Mouse (Mus musculus) right cerebral cortex, postnatal 14 days (tissue): ENCODE data around the gene Armc8.
A peak's percentile ranks its signal among the peaks of the same experiment; 100 is the strongest.

Experiments used
- DNase-seq: peaks from one replicate; pipeline ENCODE4 v3.0.0; 2022

Armc8 gene

DNA sequence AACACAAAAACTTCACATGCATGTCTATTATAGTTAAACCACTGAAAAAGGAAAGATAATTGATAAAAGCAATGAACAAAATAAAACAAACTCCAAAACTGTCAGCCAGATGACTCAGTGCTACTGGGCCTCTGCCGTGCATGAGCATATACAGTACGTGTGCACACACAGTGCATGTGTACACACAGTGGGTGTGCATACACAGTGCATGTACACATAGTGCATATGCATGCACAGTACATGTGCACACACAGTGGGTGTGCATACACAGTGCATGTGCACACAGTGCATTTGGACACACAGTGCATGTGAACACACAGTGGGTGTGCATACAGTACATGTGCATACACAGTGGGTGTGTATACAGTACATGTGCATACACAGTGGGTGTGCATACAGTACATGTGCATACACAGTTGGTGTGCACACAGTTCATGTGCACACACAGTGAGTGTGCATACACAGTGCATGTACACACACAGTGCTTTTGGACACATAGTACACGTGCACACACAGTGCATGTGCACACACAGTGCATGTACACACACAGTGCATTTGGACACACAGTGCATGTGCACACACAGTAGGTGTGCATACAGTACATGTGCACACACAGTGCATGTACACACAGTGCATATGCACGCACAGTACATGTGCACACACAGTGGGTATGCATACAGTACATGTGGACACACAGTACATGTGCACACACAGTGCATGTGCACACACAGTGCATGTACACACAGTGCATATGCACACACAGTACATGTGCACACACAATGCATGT is 126.9 kb downstream of the Armc8 start:
- no peak for DNase-seq

DNA sequence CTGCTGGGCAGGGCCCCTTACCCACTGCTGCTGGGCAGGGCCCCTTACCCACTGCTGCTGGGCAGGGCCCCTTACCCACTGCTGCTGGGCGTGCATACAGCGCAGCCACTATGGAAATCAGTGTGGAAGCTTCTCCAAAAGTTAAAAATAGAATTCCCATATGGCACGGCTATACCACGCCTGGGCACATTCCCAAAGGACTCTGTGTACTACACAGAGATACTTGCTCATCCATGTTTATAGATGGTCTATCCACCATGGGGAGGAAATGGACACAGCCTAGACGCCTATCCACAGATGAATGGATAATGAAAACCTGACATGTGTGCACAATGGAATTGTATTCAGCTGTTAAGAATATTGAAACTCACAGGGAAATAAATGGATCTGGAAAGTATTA is 127.8 kb downstream of the Armc8 start:
- DNase-seq, result peak; percentile 65

DNA sequence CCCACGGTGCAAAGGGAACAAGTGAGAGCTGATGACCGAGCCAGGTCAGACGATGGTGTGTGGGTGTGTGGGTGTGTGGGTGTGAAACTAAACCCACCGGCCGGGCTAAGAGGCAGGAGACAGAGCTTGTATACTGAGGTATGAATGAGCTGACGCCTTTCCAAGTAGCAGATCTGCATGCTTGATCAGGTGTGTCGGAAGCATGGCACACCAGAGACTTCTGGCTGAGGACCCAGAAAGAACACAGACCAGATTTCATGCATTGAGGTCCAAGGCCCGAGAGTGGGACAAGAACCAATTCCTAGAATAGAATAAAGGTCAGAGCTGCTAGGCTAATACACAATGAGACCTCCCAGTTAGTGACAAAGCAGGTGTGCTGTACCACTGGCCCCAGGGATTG is 129.6 kb downstream of the Armc8 start:
- no peak for DNase-seq

DNA sequence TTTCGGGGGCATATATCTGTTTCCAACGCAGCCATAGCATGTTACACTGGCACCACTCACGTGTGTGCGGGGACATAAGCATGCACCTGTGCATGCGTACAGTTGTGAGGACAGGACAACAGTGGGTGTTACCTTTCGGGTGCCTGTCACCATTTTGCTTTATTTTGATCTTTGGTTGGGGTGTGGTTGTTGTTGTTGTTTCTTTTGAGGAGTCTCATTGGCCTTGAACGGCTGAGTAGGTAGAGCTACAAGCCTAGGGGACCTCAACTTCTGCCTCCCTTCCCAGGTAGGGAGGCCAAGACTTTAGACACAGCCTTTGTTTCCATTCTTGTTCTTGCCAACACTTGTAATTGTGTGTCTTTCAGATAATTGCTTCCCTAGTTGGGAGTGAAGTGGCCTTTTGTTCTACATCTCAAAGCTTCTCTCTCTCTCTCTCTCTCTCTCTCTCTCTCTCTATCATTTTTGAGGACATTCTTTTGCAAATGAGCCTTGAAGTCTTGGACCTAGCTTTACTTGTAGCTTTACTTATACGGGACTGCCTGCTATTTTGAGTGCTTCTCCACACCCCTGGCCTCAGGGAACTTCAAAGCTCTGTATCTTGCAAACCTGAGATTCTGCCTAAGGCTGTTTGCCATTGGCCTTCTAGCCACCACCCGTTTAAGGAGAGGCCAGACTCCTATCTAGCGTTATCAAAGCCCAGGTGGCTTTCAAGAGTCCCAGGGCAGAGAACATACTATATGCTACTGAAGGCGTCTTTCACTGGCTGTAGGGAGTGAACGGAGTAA is 130.7 kb downstream of the Armc8 start:
- no peak for DNase-seq

DNA sequence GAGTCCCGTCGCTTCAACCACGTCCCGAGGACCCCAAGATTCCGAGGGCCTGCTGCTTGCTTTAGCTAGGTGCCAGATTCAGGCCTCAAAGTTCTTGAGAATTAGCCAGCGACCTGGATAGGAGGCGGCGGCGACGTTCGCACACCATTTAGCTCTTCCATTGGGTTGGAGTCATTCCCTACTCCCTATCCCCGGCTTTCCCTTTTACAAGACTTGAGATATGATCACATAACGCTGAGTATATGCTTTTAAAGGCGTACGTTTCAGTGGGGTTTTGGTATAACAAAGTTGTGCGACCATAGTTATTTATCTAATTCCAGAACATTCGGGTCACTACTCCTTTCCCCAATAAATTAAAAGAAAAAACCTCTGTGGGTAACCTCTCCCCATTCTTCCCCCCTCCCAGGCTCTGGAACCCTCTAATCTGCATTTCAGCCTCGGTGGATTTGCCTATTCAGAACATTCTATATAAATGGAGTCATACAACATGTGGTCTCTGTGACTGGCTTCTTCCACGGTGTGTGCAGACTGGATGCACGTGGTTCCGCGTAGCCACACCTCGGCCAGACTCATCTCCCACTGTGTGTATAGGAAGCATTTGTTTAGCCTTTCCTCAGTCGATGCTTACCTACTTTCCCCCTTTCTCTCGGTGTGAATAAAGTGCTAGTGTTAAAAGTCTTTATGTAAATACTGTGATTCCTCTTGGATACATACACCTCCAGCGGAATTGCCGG is 131.5 kb downstream of the Armc8 start, which contains the start of gene Mras:
TSS of gene Mras (minus strand) at position 351 of the 734 bp plus-strand sequence.
- DNase-seq, result no peak

DNA sequence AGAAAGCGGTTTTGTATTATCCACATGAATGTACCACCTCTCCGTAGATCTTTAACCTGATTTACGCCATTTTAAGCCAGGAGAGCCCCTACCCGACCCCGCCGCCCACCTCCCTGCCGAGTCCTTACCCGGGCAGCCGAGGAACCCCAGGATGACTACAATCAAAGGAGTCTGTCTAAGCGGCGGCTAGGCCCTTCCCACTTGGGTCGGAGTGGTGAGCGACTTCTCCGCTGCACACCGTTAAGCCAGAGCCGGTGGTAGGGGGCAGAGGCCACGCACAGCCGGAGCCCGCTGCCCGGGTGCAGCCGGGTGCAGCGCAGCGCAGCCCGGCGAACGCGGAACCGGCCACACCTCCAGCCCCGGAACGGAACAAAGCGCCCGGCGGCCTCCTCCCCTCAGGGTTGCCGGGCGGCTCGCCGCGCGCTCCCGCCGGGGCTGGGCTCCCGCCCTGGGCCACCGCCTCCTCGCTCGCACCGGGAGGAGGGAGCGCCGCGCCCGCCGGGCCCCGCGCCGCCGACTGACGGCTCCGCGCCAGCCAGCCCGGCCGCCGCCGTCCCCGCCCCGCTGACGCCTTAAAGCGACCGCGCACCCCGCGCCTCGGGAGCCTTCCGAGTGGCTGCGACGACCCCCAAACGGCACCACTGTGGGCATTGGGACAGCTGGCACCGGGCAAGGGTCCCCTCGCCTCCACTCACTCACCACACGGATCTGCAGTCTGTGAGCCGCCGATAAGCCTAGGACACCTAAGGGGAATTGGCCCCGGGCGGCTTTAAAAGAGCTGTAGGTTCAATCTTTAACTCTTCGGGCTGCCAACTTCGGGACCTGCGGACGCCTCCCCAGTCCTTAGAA is 132.3 kb downstream of the Armc8 start:
- DNase-seq, result peak; percentile 78

DNA sequence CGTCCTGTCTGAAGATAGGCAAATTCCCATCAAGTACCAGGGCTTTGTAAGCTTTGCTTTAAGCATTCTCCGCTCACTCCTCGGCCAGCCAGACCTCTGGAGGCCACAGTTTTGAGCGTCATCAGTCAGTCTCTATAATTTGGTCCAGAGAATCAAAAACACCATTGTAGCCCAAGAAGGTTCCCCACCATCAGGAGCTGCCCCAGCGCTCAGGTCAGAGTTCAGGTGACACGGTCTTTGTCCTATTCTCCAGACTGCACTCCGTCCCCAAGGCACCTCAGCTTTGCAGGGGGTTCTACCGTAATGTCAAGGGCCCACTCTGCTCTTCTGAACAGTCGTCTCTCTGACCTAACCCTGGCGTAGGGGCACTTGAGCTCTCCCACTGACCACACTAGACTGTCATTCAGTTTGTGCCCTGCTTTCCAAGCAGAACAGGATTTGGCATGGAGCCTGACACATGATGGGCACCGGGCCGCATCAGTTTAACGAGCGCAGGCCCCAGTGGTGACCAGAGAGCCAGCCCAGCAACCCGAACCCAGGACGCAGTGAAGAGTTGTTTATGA is 133.0 kb downstream of the Armc8 start:
- DNase-seq, result peak; percentile 51

DNA sequence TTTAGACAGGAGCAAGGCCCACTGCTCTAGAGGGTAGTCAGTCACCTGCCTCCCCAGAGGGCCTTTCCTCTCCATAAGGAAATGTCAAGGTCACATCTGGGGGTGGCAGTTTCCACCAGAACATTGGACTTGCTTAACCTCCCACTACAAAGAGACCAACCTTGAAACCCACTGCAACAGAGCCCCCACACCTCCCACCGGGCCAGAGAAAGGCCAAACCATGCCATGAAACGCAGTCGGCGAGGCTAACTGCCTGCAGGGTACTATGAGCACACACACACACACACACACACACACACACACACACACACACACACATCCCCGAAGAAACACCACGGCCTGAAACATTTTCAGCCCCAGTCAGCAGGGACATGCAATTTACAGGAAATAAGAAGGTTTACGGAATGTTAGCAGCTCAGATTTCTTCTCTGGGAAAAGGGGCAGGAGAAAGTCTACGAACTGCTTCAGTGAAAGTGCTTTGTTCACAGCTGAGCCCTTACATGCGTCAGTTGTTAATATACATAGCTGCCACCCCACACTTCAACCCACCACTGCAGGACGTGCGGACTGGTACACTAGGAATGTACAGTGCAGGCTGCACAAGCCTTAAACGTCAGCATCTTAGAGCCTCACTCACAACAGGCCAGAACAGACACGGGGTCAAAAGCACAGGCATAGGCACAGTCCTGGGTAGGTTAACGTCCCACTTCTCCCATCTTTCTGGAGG is 133.6 kb downstream of the Armc8 start:
- peak; percentile 36 for DNase-seq

DNA sequence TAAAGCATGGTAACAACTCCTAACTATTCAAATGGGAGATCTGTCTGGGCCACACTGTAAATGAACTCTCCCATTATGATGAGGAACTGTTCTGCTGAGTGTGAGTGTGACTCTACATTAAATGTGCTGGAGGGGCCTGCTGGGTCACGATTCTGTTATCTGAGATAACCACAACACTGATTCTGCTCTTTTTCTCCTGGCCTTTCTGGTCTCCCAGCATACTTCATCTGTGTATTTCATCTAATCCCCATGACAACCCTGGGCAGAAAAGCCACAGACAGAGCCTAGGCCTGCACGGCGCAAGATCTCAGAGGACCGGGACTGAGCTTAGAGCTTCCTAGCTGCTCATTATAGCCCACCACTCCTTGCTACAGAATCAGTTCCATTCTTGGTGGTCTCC is 136.2 kb downstream of the Armc8 start:
- DNase-seq, result no peak

DNA sequence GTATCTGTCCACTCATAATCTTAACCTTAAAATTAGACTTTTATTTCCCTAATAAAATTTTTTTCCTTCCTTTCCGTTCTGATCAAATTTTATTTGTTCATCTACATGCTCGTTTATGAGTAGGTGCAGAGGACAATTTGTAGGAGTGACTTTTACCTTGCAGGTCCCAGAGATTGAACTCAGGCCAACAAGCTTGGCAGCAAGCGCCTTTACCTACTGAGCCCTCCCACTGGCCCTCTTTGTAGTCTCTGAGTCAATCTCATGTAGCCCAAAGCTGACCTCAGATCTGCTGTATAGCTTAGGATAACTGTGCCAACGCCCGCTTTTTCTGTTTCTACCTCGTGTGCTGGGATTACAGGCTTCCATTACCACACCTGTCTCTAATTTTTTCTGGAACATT is 136.7 kb downstream of the Armc8 start:
- DNase-seq, result no peak

DNA sequence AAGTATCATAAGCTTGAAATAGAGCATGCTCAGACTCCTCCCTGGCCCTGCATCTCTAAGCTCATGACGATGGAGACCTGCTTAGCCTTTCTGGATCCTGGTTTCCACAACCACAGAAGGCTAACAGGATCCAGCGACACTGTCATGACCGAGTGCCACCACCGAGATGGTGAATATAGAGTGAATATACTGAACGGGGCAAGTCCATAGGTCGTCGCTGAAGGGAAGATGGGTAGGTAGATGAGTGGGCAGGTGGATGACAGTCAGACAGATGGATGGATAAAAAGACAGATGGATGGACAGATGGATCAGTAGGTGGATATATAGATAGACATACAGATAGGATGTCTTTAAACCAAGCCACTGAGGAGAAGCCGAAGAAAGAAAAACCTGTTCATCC is 137.4 kb downstream of the Armc8 start:
- no peak for DNase-seq

DNA sequence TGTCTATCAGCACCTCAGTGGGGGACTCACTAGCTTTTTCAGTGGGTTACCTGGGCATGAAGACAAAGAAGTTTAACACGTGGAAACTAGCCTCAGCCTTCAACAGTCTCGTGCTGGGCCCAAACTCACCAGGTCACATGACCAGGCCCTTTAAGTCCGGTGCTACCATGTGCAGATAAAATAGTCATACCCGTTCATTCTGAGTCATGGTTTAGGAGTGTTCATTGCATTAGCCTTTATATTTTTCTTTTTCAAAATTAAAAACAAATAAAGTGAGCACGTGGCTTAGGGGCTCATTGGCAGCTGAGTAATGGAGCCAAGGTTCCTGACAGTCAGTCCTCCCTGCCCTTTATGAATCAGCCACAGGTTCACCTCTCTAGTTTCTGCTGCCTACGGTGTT is 137.9 kb downstream of the Armc8 start:
- DNase-seq, result no peak

DNA sequence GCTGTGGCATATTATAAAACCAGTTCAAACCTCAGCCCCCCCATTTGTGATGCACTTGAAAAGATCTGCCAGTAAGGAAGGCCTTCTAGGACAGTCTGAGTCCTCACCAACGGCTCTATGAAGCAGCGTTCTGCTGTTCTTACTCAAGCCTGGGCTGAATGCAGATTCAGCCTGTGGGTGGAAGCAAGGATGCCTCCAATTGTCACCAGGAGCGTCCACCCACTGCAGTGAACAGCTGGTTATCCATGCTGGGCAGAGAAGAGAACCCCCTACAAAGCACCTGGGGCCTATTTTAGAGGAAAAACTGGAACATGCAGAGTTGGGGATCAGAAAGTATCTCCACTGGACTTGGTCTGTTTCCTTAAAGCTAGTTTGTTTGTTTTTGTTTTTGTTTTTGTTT is 138.9 kb downstream of the Armc8 start:
- no peak for DNase-seq

DNA sequence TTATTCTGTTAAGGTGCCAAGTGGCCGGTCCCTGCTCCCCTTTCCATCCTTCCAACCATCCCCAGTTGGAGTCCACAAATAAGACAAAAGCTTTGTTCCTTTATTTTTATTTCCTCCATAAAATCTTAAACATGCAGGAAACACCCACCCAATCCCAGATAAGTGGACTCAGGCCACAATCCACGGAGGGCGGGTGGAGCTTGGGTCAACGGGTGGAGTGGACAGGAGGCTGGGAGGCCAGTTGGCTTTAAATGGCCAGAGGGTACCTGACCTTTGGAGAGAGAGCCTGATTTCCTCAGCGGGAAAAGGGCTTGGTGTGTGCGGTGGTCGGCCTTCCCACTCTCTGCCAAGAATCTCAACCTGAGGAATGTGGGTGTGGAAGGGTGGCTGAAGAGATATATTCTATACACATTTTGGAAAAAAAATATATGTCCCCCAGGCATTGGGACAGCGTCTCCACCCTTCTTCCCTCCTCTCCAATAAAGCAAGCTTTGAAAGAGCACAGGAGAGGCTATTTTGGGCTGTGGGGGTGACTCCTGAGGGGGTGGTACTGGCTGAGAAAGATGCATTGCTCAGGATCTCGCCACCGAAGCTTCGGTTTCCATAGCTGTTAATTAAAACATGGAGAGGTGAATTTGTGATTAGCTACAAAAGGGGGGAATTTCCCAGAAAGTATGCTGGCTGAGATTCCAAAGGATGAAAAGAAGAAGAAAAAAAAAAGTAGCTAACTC is 139.9 kb downstream of the Armc8 start:
- DNase-seq, result no peak
